Mouse (Mus musculus) adrenal gland, postnatal 4 days (tissue): ENCODE results near the gene Spink4. TPM values are rescaled to one million over a fixed set of nuclear protein-coding genes. Genes with fewer than 3 reads are reported as not detected.
"Not testable (repeated sequence)": the region's sequence is repeated elsewhere in the genome, so short reads cannot be mapped to it uniquely, and the experiment has no call there.

Source experiments
- DNase-seq, 2 experiments: peaks; one replicate each; pipeline ENCODE4 v3.0.0; 2021 to 2022; ENCODE audit warnings: low spot score in 2 of 2, mixed read lengths in 2 of 2
- total RNA-seq, 2 experiments: library from RNA; stranded (reverse); gene quantifications; 2 replicates each; pipeline ENCODE4 v1.2.3; 2021

Spink4 gene
- total RNA-seq, 2 experiments from 2014 or later: 14.6 to 17.7 TPM

DNA sequence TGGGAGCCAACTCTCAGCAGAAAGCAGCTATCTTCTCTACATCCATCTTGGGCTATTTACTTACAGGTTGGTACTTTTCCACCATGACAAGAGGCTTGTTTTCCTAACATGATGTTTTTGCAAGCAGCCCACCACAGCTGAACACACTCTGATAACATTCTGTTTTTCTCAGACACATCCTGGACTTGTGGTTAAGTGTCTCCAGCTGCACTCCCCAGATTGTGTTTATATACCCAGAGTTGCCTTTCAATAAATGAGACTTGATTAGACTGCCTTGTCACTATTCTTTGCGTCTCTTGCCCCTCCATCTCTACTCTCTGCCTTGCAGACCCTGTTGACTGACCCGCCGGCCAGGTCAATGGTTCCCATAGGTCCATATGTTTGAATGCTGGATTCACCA lies 19.8 kb upstream of the Spink4 start:
- DNase-seq: no peak

DNA sequence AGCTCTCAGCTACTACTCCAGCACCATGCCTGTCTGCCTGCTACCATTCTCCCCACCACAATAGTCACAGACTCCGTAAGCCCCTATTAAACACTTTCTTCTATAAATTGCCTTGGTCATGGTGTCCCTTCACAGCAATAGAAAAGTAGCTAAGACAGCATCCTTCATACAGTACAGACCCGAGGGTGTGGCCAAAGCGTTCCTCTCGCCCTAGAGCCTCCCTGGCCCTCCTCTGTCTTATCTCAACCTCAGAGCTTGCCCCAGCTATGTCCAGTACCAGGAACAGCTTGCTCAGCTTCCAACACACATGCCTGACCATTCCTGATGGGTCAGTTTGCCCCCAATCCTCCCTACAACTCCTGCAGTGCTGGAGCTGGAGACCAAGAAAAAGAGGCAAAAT lies 19.2 kb upstream of the Spink4 start:
- no peak for DNase-seq

DNA sequence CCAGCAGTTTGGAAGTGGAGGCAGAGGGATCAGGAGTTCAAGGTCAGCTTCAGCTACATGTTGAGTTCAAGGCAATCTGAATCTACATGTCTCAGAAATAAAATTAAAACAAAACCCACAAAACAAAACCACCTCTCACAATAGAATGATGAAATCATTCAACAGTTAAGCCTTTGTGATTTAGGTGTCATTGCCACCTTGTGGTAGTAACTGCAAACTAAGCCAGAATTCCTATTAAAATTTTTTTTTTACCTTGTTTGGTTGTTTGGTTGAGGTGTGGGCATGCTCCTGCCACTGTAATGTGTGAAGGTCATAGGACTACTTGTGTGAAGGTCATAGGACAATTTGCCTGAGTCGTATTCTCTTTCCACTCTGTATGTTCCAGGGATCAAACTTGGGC lies 13.6 kb upstream of the Spink4 start:
- no peak for DNase-seq

DNA sequence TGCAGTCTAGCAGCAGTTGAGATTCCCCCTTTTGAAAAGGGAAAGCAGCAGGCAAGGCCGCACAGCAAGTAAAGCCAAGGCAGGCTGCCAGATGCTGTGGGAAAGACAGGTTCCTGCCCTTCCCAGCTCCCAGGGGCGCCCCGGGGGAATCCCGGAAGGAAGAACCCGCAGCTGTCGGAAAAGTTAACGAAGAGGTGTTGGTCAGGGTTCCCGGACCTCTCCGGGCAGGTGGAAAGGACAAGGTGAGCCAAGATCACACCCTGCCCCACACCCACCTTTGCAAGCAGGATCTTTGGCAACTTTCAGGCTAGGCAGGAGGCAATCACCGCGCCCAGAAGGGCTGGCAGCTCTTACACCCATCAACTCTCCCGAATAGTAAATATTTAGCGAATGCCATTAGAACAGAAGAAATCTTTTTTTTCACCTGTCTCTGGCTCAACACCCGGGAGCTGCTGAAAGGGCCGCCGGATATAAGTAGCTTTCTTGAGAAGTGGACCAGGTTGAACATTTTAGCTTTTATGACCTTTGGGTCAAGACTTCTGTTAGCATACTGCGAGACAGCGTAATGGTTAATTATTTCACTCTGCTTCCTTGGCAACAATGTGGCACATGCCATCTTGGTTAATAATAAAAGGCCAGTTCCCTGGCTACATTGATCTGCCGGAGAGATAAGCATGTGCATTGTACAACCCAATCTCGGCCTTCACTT lies 11.4 kb upstream of the Spink4 start:
- DNase-seq: no peak

DNA sequence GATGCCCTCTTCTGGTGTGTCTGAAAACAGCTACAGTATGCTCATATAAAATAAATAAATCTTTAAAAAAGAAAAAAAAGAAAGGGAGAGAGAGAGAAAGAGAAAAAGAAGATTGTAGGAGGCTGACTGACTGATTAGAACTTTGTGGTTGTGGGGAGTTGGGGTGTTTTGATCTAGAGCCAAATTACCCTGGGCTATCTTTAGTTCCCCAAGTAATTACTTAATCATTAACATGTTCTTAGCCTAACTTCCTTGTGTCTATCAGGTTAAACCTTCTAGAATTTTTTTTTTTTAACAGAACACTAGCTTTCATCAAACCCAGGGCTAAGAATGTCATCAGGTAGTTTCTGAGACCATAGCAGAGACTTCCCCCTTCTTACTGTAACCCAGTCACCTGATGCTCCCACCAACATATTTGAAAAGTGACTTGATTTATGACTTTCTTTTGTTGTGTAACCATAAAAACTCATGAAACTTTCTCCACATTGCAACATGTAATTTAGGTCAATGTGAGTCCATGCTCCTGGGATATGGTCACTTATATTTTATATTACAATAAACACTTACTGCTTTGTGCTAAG lies 5.5 kb upstream of the Spink4 start:
- DNase-seq: no peak

DNA sequence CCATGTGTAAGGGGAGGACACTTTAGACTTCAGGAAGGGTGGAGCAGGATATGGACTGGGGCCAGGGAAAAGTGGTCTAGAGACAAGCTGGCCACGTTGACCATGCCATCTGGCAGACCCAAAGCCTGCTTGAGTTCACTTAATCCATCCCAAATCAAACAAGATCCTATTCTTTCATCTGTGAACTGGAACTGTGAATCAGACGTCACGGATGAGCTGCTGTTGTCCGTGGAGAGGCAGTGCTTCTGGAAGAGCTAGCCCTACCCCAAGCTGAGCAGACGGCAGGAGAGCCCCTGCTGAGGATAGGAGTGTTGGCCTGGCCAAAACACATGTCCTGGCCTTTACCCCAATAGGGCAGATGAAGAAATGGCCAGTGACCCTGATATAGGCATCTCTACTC lies 3.9 kb upstream of the Spink4 start:
- no peak for DNase-seq

DNA sequence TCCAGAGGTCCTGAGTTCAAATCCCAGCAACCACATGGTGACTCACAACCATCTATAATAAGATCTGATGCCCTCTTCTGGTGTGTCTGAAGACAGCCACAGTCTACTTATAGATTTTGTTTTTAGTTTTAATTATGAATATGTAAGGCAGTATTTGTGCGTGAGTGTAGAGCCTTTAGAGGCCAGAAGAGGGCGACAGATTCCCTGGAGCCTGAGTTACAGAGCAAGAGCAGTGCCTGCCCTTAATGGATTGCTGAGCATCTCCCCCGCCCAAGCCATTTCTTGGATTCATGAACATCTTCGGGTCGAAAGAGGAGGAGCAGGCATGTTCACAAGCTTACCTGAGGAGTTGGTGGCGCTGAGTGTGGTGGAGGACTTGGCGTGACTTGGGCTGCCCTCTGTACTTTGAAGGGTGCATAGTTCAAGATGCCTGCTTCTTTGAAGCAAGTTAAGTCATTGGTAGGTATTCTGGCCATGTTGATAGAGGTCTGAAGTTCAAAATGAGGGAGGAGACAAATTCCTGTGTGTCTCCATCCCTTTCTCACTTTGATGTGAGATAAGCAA lies 3.2 kb upstream of the Spink4 start:
- DNase-seq: no peak

DNA sequence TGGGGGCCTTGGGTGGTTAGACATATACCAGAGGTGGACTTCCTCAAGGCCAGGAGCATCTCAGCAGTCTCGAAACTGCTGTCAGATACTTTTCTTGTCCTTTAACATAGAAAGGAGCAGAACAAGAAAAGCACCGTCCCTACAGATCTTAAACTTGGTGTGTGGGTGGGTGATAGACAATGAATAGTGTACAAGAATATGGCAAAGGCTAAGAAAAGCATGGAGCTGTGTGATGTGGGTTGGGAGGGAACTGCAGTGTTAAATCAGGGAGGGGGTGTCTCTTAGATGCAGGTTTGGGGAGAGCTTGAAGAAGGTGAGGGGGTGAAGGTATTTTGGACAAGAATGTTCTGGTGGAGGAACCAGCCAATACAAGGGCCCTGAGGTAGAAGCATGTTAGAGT lies 724 bp downstream of the Spink4 start:
- no peak for DNase-seq

DNA sequence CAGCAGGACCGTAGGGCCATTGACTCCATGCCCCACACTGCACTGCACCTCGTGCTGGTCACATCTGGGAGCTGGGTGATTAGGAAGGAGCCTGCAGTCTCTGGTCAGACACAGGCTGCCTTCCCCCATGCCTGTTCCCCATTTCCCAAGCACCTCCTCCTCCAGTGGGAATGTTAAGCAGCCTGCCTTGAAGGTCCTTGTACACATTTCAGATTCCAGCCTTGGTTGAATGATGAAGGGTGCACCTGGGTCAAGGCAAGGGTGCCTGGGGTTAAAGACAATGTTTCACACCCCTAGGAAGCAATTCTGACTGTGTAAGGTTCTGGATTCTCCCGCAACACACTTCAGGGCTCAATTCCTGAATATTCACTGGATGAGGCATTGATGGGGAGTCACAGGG lies 1.4 kb downstream of the Spink4 start:
- no peak for DNase-seq

DNA sequence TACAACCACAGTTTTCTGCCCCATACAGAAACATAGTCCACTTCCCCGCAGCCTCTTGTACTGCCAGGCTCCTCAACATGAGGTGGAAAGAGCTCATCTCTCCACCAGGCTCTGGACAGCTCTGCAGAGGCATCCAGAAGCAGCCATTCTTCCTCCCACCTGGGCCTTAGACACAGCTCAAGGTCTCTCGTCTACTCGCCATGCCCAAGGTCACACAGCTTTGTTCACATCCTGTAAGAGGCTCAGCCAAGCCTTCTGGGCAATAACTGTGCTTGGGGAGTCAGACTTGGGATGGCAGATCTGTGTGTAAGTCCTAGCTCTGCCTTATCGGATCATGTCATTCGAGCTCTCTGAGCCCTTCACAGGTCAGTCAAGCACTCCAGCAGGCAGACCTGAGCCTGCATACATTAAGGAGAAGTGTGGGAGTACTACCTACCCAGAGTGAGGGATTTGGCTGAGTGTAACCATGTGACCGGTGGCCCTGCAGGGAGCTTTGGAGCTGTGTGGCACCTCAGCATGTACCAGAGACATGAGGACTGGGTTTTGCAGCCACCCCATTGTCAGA lies 3.3 kb downstream of the Spink4 start:
- no peak for DNase-seq

DNA sequence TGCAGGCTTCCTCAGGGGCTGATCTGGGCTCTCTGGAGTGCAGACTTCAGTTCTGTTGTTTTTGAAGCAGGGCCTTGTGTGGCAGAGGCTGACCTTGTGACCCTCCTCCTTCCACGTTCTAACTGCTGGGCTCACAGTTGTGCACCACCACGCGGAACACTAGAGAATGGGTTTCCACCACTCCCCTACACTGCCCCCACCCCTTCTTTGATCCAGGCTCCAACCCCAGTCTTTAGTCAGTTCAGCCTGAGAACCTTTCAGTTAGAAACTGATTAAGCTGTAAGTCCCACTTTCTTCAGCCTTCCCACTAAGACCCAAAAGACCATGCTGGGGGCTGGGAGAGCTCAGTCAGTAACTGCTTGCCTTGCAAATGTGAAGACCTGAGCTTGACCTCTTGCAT lies 5.7 kb downstream of the Spink4 start:
- no peak for DNase-seq

DNA sequence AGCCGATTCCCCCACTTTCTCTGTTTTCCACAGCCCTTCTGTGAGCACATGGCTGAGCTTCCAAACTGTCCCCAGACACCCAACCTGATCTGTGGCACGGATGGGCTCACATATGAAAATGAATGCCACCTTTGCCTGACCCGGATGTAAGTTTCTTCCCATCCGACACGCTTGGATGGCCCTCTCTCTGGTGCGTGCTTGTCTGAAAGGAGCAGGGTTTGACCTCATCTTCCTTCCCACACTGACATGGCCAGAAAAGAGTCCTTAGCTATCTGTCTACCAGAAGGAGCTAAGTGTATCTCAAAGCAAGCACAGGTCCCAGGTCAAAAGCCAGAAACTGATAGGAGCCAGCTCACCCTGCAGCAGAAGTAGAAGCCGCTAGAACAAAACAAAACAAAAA lies 9.2 kb downstream of the Spink4 start:
- no peak for DNase-seq

DNA sequence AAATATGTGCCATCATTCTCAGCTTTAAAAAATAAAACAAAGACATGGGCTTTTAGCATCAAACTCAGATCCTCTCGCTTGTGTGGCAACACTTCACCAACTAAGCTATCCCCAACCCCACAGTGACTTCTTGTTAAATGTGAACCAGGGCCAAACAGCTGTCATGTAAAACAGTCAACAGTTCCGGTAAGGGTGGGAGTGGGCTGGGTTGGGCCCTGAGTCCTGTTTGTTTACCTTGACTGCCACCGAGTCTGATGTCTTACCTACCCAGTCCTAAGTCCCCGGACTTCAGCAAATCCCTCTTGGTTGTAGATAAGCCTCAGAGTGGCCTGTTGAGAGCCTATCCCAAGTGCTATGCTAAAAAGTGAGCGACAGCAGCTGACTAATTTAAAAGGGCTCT lies 13.8 kb downstream of the Spink4 start:
- DNase-seq: no peak

DNA sequence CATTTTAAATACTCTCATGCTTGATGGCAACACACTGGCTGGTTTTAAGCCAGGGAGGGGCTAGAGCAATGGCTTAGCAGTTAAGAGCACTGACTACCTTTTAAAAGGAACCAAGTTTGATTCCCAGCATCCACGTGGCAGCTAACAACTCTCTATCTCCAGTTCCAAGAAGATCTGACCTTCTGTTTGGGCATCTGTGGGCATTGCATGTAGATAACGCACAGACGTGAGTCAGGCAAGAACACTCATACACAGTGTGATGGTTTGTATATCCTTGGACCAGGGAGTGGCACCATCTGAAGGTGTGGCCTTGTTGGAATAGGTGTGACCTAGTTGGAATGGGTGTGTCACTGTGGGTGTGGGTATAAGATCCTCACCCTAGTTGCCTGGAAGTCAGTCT lies 14.5 kb downstream of the Spink4 start:
- DNase-seq: not testable (repeated sequence)

DNA sequence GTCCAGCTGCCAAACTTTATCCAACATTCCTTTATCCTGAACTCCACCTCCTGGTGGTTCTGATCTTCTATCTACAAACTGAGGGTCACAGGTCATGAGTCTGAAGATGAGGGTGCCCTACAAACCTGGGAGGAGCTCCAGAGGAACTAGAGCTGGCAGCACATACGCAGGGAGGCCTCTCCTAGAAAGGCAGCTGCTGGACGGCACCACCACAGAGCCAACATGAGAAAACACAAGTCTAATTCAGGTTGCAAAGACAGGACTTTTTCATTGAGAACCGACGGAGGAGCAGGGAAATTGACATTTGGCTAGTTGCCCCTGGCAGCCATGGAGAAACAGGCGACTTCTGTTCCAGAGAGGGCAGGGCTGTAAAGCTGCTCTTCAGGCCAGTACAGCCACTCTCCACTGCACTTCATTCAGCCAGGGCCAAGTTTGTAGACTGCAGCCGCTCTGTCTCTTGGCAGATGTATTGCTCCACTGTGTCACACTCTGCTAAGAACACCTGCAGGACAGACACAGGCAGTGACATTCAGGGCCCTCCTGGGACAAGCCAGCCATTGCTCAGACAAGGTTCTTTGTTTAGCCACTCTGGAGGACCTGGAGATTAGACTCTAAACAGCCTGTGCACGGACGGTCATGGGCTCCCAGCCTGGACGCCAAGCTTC lies 16.5 kb downstream of the Spink4 start:
- no peak for DNase-seq

DNA sequence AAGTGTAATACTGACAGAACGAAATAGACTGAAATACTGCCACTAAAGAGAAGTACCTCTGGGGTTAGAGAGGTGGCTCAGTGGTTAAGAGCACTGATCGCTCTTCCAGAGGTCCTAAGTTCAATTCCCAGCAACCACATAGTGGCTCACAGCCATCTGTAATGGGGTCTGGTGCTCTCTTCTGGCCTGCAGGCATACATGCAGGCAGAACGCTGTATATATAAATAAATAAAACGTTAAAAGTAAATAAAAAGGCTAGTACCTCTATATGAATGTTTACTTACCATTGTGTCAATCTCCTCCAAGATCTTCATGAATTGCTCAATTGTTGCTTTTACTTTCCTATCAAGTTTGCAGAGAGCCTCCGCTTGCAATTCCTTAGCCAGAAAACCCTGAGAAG lies 18.9 kb downstream of the Spink4 start:
- no peak for DNase-seq

DNA sequence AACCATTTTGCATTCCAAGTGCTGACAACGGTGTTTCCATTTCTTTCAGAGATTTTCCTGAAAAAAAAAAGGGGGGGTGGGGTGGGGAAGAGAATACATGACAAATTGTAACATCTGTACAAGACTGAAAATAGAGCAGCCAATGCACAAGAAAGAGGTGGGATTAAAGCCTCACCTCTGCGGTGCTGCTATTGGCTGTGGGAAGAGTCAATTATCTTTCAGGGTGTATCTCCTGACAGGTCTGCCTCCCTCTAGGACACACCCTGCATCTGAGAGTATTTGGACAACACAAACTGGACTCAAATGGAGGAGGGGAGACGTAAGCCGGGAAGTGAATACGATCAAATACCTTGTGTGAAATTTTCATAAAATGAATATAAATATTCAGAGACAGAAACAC lies 23.8 kb downstream of the Spink4 start:
- no peak for DNase-seq

DNA sequence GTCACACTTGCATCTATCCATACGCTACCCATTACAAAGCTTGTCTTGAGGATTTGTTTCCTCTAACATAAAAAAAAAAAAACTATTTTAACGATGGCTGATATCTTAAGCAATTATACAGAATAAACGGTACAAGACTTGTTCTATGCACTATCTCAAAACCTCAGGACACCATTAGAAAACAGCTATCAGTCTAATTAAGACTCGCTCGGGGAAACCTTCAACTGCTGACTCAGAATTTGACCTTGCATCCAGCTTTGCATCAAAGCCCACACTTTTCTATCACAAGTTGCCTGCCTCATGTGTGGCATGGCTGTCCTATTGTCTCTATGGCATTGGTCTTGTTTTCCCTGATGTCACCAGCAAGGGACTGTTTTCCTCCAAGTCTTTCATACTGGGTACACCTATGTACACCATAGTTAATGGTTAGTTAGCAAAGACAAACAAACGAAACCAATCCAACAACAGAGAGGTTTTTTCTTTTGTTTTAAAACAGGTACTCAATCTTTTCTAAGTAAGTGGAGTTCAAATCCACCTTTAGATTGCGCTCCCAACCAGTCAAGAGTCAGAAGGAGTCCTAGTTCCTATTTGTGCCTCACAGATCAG lies 26.8 kb downstream of the Spink4 start:
- DNase-seq: no peak

DNA sequence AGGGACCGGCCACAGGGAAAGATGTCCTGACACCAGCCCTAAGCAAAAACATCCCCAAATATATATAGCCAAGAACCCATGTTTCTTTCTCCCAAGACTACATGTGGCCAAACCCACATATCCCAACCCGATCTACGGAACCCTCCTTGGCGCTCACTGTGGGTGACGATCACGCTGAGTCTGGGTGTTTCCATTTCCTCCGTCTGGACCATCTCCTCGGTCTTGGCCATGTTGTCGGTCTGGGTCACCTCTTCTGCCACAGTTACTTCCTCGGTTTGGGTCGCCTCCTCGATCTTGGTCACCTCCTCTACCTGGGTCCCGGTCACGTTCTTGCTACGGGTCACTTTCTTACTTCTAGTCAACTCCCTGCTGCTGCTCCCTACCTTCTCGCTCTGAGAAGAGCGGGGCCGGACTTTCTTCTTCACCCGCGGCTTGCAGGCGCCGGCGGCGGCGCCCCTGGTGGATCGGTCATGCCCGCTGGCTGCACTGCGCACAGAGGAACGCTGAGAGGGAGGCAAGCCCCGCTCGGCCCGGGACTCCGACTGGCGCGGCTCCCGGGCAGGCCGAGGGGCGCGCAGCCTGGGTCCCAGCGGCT lies 27.8 kb downstream of the Spink4 start:
- DNase-seq: no peak

DNA sequence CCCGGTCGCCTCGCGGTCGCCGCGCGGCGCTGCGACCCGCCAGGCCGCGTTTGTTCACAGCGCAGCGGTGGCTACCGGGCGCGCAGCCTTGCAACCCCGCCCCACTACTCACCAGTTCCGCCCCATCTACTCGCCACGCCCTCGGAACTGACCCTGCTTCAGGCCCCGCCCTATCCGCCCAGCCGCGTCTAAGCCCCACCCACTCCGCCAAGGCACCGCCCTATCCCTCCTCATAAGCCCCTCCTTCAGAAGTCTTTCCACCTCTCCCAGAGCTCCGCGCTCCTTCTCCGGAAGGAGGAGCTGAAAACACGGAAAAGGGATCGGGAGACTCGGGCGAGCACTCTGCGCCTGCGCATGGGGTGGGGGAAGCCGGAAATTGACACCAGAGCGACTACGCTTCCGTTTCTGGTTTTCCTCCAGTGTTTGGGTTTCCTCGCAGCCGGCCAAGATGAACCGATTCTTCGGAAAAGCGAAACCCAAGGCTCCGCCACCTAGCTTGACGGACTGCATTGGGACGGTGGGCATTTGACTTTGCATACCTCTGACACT lies 28.4 kb downstream of the Spink4 start, which contains the start of the genes Bag1 and Chmp5:
Bag1 (minus strand) TSS at position 135 of the 549 bp plus-strand sequence.
Chmp5 (plus strand) TSS at position 248 of the 549 bp plus-strand sequence.
- DNase-seq: peak; percentile 93 to 98

DNA sequence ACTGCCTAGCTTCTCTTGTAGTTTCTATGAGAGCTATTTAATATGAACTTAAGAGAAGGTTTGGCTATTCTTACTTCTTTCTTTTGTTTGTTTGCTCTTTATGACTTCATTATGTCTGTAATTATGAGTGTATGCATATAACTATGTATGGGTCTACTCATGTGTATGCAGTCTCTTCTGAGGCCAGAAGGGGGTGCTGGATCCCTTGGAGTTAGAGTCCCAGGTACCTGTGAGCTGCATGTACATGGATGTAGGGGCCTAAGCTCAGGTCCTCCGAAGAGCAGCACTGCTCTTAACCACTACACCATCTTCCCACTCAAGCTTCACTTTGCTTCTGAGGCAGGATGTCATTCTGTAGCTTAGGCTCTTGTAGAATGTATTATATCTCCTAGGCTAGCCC lies 33.7 kb downstream of the Spink4 start:
- DNase-seq: no peak
